Mouse (Mus musculus): Measurements from ENCODE around the gene Bdh1. TPM values are rescaled to one million over a fixed set of nuclear protein-coding genes. Genes with fewer than 3 reads are reported as not detected.

Bdh1 gene
- polyA plus RNA-seq, 1 experiment from 2014 or later: 42.8 TPM

DNA sequence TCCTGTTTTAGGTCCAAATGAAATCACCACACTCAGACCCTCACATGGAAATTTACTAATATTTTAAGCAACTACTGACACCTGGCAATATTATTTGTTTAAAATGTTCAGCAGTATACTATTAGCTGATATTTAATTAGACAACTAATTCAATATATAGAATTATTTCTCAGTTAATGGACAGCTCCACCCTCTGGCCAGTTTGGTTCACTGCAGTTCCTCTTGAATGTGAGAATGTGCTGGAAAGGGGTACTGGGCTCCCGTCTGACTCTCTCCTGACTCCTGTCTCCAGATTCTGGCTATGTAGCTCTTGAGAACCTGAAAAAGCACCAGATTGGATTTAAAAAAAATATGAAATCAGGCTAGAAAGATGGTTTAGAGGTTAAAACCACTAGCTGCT, 17.0 kb upstream of the Bdh1 start:
- Histone ChIP-seq H3K9me3 (ENCODE audit: control insufficient read depth, low read length) (no peaks in the 10 kb centered on the region), H3K36me3 (ENCODE audit: control insufficient read depth, insufficient read depth, low read length) (no peaks in the 10 kb centered on the region), H3K27me3 (replicated peaks; ENCODE audit: control insufficient read depth, insufficient read depth, low read length) (no peaks in the 10 kb centered on the region), H3K4me3 (ENCODE audit: low read depth, low read length) (no peak overlapping the region), H3K4me1 (replicated peaks; ENCODE audit: control insufficient read depth, insufficient read depth, low read length) (no peaks in the 10 kb centered on the region), H3K27ac (ENCODE audit: low read depth, low read length) (no peak overlapping the region), H3K9ac (ENCODE audit: low read depth, low read length) (no peak overlapping the region), H3K4me2 (no peak overlapping the region)
- peak; percentile 8 for DNase-seq (ENCODE audit: low spot score)
- no peak for ATAC-seq (replicated peaks; ENCODE audit: low FRiP score)
- 50% methylated on average over 1 of the region's 1 CpGs for WGBS

DNA sequence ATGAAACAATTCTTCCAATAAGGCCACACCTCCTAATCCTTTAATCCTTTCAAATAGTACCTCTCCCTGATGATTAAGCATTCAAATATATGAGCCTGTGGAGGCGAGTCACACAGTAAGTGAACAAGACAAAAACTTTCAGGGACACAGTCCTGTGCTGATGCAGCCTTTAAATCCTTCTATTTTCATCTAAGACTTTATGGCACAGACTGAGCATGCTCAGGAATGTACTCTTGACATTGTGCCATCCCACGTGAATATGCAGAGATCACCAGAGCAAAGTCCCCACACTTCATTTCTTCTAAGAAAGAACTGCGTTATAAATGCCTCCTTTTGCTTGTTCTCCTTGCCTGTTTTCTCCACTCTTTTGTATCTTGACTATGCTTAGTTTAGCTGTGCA, 14.2 kb upstream of the Bdh1 start:
- H3K9me3 ChIP-seq (ENCODE audit: control insufficient read depth, low read length): no peaks in the 10 kb centered on the region

DNA sequence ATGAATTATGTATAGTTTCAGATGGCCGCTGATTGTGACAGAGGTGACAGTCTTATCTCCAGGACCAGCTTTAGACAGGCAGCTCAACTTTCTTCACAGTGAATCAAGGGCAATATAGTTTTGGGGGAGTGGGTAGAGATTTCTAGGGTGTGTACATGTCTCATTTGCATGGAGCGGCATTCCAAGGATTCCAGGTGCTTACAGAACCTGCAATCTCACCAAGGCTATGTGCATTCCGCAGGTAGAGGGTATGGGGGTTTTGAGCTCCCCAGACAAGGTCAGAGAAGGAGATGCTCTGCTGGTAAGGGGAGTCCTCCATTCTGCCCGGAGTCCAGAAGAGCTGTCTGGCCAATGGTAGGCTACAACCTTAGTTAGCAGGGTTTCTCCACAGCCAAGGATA, 11.1 kb upstream of the Bdh1 start:
- DNase-seq (ENCODE audit: low spot score) (peak; percentile 9), ATAC-seq (replicated peaks; ENCODE audit: low FRiP score) (no peak)
- no peaks in the 10 kb centered on the region for H3K27me3 ChIP-seq (replicated peaks; ENCODE audit: control insufficient read depth, insufficient read depth, low read length)
- H3K9me3 ChIP-seq (ENCODE audit: control insufficient read depth, low read length): no peaks in the 10 kb centered on the region
- no peak overlapping the region for H3K27ac ChIP-seq (ENCODE audit: low read depth, low read length)
- H3K4me2 ChIP-seq: no peak overlapping the region
- WGBS: 67% methylated on average over 4 of the region's 4 CpGs
- H3K36me3 ChIP-seq (ENCODE audit: control insufficient read depth, insufficient read depth, low read length): no peaks in the 10 kb centered on the region
- no peak overlapping the region for H3K9ac ChIP-seq (ENCODE audit: low read depth, low read length)
- no peak overlapping the region for H3K4me3 ChIP-seq (ENCODE audit: low read depth, low read length)
- no peaks in the 10 kb centered on the region for H3K4me1 ChIP-seq (replicated peaks; ENCODE audit: control insufficient read depth, insufficient read depth, low read length)

More for the DNA sequence above, 14.2 kb upstream of the Bdh1 start:
- ATAC-seq (replicated peaks; ENCODE audit: low FRiP score) (no peak), DNase-seq (ENCODE audit: low spot score) (no peak)
- Histone ChIP-seq H3K27ac (ENCODE audit: low read depth, low read length) (no peak overlapping the region), H3K4me3 (ENCODE audit: low read depth, low read length) (no peak overlapping the region), H3K4me2 (no peak overlapping the region), H3K9ac (ENCODE audit: low read depth, low read length) (no peak overlapping the region), H3K27me3 (replicated peaks; ENCODE audit: control insufficient read depth, insufficient read depth, low read length) (no peaks in the 10 kb centered on the region), H3K36me3 (ENCODE audit: control insufficient read depth, insufficient read depth, low read length) (no peaks in the 10 kb centered on the region), H3K4me1 (replicated peaks; ENCODE audit: control insufficient read depth, insufficient read depth, low read length) (no peaks in the 10 kb centered on the region)
- WGBS: 65% methylated on average over 3 of the region's 3 CpGs

DNA sequence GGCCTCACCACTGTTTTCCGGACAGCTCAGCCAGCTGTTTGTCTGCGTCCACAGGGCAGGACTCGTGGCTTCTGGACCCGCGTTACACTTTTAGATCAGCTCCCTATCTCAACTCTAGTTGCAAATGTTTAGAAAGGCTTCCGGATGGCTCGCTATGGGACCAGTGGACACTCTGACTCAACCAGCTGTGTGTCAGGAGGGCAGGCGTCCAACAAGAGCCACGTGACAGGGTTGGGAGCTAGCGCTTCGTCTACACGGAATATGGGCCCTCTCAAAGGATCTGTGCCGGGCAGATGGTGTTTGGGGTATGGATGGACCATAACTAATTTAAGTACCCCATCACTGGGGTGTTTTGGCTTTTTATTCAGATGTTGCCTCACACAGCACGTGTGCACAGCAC, 9.8 kb upstream of the Bdh1 start:
- H3K4me1 ChIP-seq (replicated peaks; ENCODE audit: control insufficient read depth, insufficient read depth, low read length): no peaks in the 10 kb centered on the region
- no peak overlapping the region for H3K9ac ChIP-seq (ENCODE audit: low read depth, low read length)
- no peak overlapping the region for H3K4me3 ChIP-seq (ENCODE audit: low read depth, low read length)
- no peak overlapping the region for H3K4me2 ChIP-seq
- WGBS: 62% methylated on average over 14 of the region's 14 CpGs
- H3K36me3 ChIP-seq (ENCODE audit: control insufficient read depth, insufficient read depth, low read length): no peaks in the 10 kb centered on the region
- ATAC-seq (replicated peaks; ENCODE audit: low FRiP score) (no peak), DNase-seq (ENCODE audit: low spot score) (no peak)
- H3K27me3 ChIP-seq (replicated peaks; ENCODE audit: control insufficient read depth, insufficient read depth, low read length): no peaks in the 10 kb centered on the region
- 0 out of 2 replicates have a peak overlapping the region, but pooled peaks have one; percentile 16 for H3K27ac ChIP-seq (ENCODE audit: low read depth, low read length)
- no peaks in the 10 kb centered on the region for H3K9me3 ChIP-seq (ENCODE audit: control insufficient read depth, low read length)

DNA sequence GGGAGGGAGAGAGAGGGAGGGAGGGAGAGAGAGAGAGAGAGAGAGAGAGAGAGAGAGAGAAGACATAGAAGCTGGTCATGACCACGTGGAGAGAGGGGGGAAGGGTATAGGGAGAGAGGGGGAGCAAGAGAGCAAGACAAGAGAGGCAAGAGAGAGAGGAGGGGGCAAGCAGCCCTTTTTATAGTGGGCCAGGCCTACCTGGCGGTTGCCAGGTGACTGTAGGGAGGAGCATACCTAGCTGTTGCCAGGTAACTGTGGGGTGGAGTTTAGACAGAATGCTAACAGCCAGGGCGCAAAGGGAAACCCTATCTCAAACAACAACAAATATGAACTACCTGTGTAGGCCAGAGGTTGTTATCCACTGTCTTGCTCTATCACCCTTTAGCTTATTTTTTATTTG, 8.3 kb upstream of the Bdh1 start:
- Histone ChIP-seq H3K4me2 (no peak overlapping the region), H3K4me3 (ENCODE audit: low read depth, low read length) (no peak overlapping the region)
- WGBS: 63% methylated on average over 3 of the region's 3 CpGs

DNA sequence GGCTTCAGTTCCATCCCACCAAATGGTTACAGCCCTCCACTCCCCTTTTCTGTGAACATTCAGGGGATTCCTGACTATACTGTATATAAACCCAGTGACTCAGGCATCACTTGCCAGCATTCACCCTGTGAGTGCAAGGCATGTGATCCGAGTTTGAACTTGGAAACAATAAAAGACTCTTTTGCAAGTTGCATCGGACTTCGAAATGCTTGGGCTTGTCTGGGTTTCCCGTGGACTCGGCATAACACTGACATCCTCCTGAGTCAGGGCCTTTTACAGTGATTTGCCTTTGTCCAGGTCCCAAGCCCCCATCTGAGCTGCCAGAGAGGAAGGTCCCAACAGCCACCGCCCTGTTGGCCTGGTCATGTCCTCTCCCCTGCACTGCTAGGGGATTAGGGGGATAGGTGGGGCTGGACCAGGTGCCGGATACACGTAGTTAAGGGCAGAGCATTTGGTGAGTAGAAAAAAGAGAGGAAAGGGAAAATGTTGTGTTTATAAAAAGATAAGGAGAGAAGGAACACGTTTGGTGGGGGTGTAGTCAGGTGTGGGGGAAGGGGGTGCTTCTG, 6.1 kb upstream of the Bdh1 start:
- Histone ChIP-seq H3K4me1 (replicated peaks; ENCODE audit: control insufficient read depth, insufficient read depth, low read length) (no peaks in the 10 kb centered on the region), H3K36me3 (ENCODE audit: control insufficient read depth, insufficient read depth, low read length) (no peaks in the 10 kb centered on the region), H3K4me2 (no peak overlapping the region), H3K27me3 (replicated peaks; ENCODE audit: control insufficient read depth, insufficient read depth, low read length) (no peaks in the 10 kb centered on the region), H3K9me3 (ENCODE audit: control insufficient read depth, low read length) (no peaks in the 10 kb centered on the region), H3K4me3 (ENCODE audit: low read depth, low read length) (no peak overlapping the region), H3K9ac (ENCODE audit: low read depth, low read length) (no peak overlapping the region), H3K27ac (ENCODE audit: low read depth, low read length) (no peak overlapping the region)
- WGBS: 61% methylated on average over 9 of the region's 9 CpGs
- no peak for ATAC-seq (replicated peaks; ENCODE audit: low FRiP score)
- DNase-seq (ENCODE audit: low spot score): no peak

More for the DNA sequence above, 8.3 kb upstream of the Bdh1 start:
- no peaks in the 10 kb centered on the region for H3K9me3 ChIP-seq (ENCODE audit: control insufficient read depth, low read length)
- H3K27ac ChIP-seq (ENCODE audit: low read depth, low read length): no peak overlapping the region
- H3K9ac ChIP-seq (ENCODE audit: low read depth, low read length): no peak overlapping the region
- DNase-seq (ENCODE audit: low spot score): no peak
- no peaks in the 10 kb centered on the region for H3K4me1 ChIP-seq (replicated peaks; ENCODE audit: control insufficient read depth, insufficient read depth, low read length)
- H3K36me3 ChIP-seq (ENCODE audit: control insufficient read depth, insufficient read depth, low read length): no peaks in the 10 kb centered on the region
- ATAC-seq (replicated peaks; ENCODE audit: low FRiP score): no peak
- H3K27me3 ChIP-seq (replicated peaks; ENCODE audit: control insufficient read depth, insufficient read depth, low read length): no peaks in the 10 kb centered on the region

DNA sequence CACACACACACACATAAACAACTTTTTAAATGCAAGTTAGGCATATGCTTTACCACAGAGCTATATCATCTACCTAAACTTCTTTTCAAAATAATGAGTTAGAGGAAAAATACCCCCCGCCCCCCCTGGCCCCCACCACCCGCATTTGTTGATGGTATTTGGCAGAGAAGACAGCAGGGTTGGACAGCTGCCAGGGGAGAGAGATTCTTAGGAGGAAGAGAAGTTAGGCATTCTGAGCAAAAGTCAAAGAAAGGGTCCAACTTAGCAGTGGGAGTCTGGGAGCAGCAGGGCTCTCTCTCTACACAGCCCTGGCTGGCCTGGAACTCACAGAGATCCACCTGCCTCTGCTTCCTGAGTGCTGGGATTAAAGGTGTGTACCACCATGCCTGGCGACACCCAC, 3.4 kb upstream of the Bdh1 start:
- Histone ChIP-seq H3K4me2 (no peak overlapping the region), H3K36me3 (ENCODE audit: control insufficient read depth, insufficient read depth, low read length) (no peaks in the 10 kb centered on the region), H3K9me3 (ENCODE audit: control insufficient read depth, low read length) (no peaks in the 10 kb centered on the region), H3K27ac (ENCODE audit: low read depth, low read length) (no peak overlapping the region), H3K4me3 (ENCODE audit: low read depth, low read length) (no peak overlapping the region), H3K4me1 (replicated peaks; ENCODE audit: control insufficient read depth, insufficient read depth, low read length) (no peaks in the 10 kb centered on the region), H3K9ac (ENCODE audit: low read depth, low read length) (no peak overlapping the region), H3K27me3 (replicated peaks; ENCODE audit: control insufficient read depth, insufficient read depth, low read length) (no peaks in the 10 kb centered on the region)
- no peak for DNase-seq (ENCODE audit: low spot score)
- 70% methylated on average over 3 of the region's 3 CpGs for WGBS
- no peak for ATAC-seq (replicated peaks; ENCODE audit: low FRiP score)

DNA sequence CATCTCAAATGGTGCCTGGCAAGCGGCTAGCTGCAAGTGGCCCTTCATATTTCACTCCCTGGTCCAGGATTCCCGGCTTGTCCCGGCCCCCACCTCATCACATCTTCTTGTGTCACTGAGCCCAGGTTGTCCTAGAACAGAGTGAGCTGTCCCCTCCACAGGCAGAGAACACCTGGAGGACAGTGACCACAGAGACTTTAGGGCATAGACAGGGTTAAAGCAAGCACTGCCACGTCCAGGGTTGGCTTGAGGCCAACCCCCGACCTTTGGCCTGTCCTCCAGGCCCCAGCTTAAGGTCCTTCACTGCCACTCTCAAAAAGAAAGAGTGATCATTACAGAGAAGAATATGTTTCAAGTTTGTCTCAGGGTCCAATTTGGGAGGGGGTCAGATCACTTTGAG, 2.6 kb upstream of the Bdh1 start:
- DNase-seq (ENCODE audit: low spot score) (no peak), ATAC-seq (replicated peaks; ENCODE audit: low FRiP score) (no peak)
- no peaks in the 10 kb centered on the region for H3K36me3 ChIP-seq (ENCODE audit: control insufficient read depth, insufficient read depth, low read length)
- H3K27ac ChIP-seq (ENCODE audit: low read depth, low read length): no peak overlapping the region
- H3K4me2 ChIP-seq: no peak overlapping the region
- H3K9ac ChIP-seq (ENCODE audit: low read depth, low read length): no peak overlapping the region
- no peaks in the 10 kb centered on the region for H3K27me3 ChIP-seq (replicated peaks; ENCODE audit: control insufficient read depth, insufficient read depth, low read length)
- H3K4me1 ChIP-seq (replicated peaks; ENCODE audit: control insufficient read depth, insufficient read depth, low read length): no peaks in the 10 kb centered on the region; the same call in 1 of the 2 replicates
- no peak overlapping the region for H3K4me3 ChIP-seq (ENCODE audit: low read depth, low read length)
- 73% methylated on average over 5 of the region's 5 CpGs for WGBS
- no peaks in the 10 kb centered on the region for H3K9me3 ChIP-seq (ENCODE audit: control insufficient read depth, low read length)

DNA sequence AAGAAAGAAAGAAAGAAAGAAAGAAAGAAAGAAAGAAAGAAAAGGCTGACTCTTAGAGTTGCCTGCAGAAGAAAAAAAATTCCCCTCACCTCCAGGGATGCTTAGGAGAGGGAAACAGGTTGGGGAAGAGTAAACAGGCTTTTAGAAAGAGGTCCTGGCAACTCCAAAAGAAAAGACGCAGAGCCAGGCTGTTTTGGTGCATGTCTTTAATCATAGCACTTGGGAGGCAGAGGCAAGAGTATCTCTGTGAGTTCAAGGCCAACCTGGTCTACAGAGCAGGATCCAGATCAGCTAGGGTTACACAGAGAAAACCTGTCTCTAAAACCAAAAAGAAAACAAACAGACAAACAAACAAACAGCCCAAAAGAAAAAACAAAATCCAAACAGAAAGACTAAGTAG, 642 bp downstream of the Bdh1 start:
- H3K4me2 ChIP-seq: 0 out of 2 replicates have a peak overlapping the region, but pooled peaks have one; percentile 31
- H3K9ac ChIP-seq (ENCODE audit: low read depth, low read length): no peak overlapping the region
- WGBS: 51% methylated on average over 1 of the region's 1 CpGs
- peak overlapping the region; percentile 19; the same call in 1 of the 2 replicates for H3K4me3 ChIP-seq (ENCODE audit: low read depth, low read length)
- no peak for ATAC-seq (replicated peaks; ENCODE audit: low FRiP score)
- no peak overlapping the region for H3K27ac ChIP-seq (ENCODE audit: low read depth, low read length)
- no peak for DNase-seq (ENCODE audit: low spot score)
- H3K27me3 ChIP-seq (replicated peaks; ENCODE audit: control insufficient read depth, insufficient read depth, low read length): peaks cover 3% of the 10 kb centered on the region
- H3K36me3 ChIP-seq (ENCODE audit: control insufficient read depth, insufficient read depth, low read length): no peaks in the 10 kb centered on the region
- no peaks in the 10 kb centered on the region for H3K9me3 ChIP-seq (ENCODE audit: control insufficient read depth, low read length)
- peaks cover 18% of the 10 kb centered on the region for H3K4me1 ChIP-seq (replicated peaks; ENCODE audit: control insufficient read depth, insufficient read depth, low read length)

Data from liver, embryonic 11.5 days (tissue).